ENCODE assay signal across 13 mouse cellular contexts in genomic region chr3:144563916-144564315, GRCm38 (mm10).
"Had no signal": no experiment of that assay in that cellular context is flagged by ENCODE, and none has a peak within 500 bp of the region (broad histone marks: within the 10 kb centered on the region; RNA-seq: fewer than 3 reads in every experiment).

No protein-coding gene starts in this region.

- DNase-seq: gastrocnemius, adult 2 months; gastrocnemius, postnatal 10 days; gastrocnemius, postnatal 25 days; heart, adult 2 months; heart, postnatal 14 days; heart, postnatal 36 days; kidney, adult 18-20 months; kidney, adult 8-10 months; kidney, postnatal 10 days; kidney, postnatal 36 days; layer of hippocampus, adult 9-11 months; layer of hippocampus, postnatal 36 days; left cerebral cortex, postnatal 4 days had no signal
